Comparison of ENCODE assay signal across 9 mouse cellular contexts in genomic region chr16:61041140-61041586, GRCm38 (mm10).
DNase-seq lines count a peak whose midpoint lies in the region.
"Had no signal": no experiment of that assay in that cellular context is flagged by ENCODE, and none has a peak within 500 bp of the region (broad histone marks: within the 10 kb centered on the region; RNA-seq: fewer than 3 reads in every experiment).

No protein-coding gene starts in this region.

- DNase-seq in kidney, postnatal 14 days: peak; percentile 42
- no peak for DNase-seq in kidney, adult 11 months
- DNase-seq in adrenal gland, postnatal 25 days: peak; percentile 11
- peak; percentile 20 for DNase-seq in brain, embryonic 18.5 days (ENCODE audit: low read depth, low spot score)
- DNase-seq in lung, postnatal 36 days: peak; percentile 1
- DNase-seq in urinary bladder, postnatal 14 days (ENCODE audit: low spot score): no peak
- no peak for DNase-seq in B cell, adult 2 months
- DNase-seq: gastrocnemius, postnatal 14 days; thymus, postnatal 36 days had no signal

Comparison
In these comparisons a context has a peak if more than half of its experiments do, and no peak if none do; other contexts are left out.
1. DNase-seq: peak in kidney, postnatal 14 days (single experiment), adrenal gland, postnatal 25 days (single experiment), brain, embryonic 18.5 days (single experiment) and lung, postnatal 36 days (single experiment); none in kidney, adult 11 months (single experiment), urinary bladder, postnatal 14 days (single experiment) and B cell, adult 2 months (0 of 2).